Mouse (Mus musculus): ENCODE measurements at regions not wholly inside any gene's neighbourhood (a gene's known extent, or its start where the extent isn't known, plus 50 kb on each side); places are given as distances from the start of the nearest gene placed in this dataset.

- no peak for TF ChIP-seq CTCF (IDR thresholded peaks at IDR 0.05; ENCODE audit: low read depth, low read length)
- no peak for TF ChIP-seq GATA1 (IDR thresholded peaks at IDR 0.05; ENCODE audit: borderline replicate concordance, low read length)
These were observed 191.5 kb upstream of the Mvb12b start for GRCm38 (mm10) chr2:34079282-34079681.
